In the genomic region with DNA sequence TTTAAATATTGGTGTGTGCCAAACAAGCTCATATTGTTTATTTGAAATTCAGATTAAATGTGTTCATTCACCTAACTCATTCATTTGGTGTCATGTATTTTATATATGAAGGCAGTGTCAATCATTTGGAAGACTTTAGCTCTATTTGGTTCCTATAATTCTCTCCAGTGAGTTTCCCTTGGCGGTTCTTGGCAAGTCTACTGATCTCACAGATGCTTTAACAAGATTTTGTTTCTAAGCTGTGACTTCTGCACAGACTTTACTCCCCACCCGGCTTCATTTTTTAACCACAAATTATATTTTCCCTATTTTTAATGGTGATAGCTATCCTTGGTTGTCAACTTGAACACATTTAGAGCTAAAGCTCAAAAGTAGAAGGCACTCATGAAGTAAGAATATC, we compare ENCODE assay signal across 22 mouse cellular contexts.
DNase-seq lines count a peak whose midpoint lies in the region; ATAC-seq lines count a peak whose summit lies in the region.
"Had no signal": no experiment of that assay in that cellular context is flagged by ENCODE, and none has a peak within 500 bp of the region (broad histone marks: within the 10 kb centered on the region; RNA-seq: fewer than 3 reads in every experiment).

No protein-coding gene starts in this region.

- no peak overlapping the region for H3K4me3 ChIP-seq in forebrain, embryonic 14.5 days (ENCODE audit: low read depth, low read length)
- no peak overlapping the region for H3K4me3 ChIP-seq in forebrain, embryonic 10.5 days
- H3K4me3 ChIP-seq in forebrain, embryonic 16.5 days (replicated peaks; ENCODE audit: low read length): no peak overlapping the region
- no peak overlapping the region for H3K4me3 ChIP-seq in forebrain, embryonic 11.5 days (ENCODE audit: low read depth, low read length)
- H3K4me3 ChIP-seq: embryonic facial prominence, embryonic 10.5 days; embryonic facial prominence, embryonic 12.5 days had no signal

- no peak overlapping the region for H3K9ac ChIP-seq in forebrain, embryonic 14.5 days (ENCODE audit: low read length)
- H3K9ac ChIP-seq in forebrain, embryonic 16.5 days (replicated peaks; ENCODE audit: low read depth, low read length): no peak overlapping the region
- no peak overlapping the region for H3K9ac ChIP-seq in forebrain, embryonic 11.5 days (ENCODE audit: low read length)
- H3K9ac ChIP-seq: embryonic facial prominence, embryonic 12.5 days had no signal

- no peak overlapping the region for H3K4me2 ChIP-seq in forebrain, embryonic 14.5 days (ENCODE audit: low read length)
- H3K4me2 ChIP-seq in forebrain, embryonic 16.5 days (ENCODE audit: low read length): no peak overlapping the region
- no peak overlapping the region for H3K4me2 ChIP-seq in forebrain, embryonic 11.5 days (ENCODE audit: low read depth, low read length, severe bottlenecking)
- H3K4me2 ChIP-seq: embryonic facial prominence, embryonic 12.5 days had no signal

- DNase-seq in forebrain, embryonic 14.5 days (ENCODE audit: low spot score): peak; percentile 68
- no peak for DNase-seq in forebrain, embryonic 10.5 days (ENCODE audit: extremely low spot score, low spot score)
- no peak for DNase-seq in forebrain, embryonic 11.5 days (ENCODE audit: low spot score)
- peak; percentile 6 for DNase-seq in brain, adult 2 months (ENCODE audit: low read depth, low spot score)
- DNase-seq in brain, embryonic 18.5 days (ENCODE audit: low read depth, low spot score): peak; percentile 46
- no peak for DNase-seq in heart, postnatal 14 days
- DNase-seq: adrenal gland, postnatal 10 days; adrenal gland, postnatal 25 days; B cell, adult 2 months; cerebellum, adult 11-12 months; cerebellum, adult 2 months; cerebellum, adult 9-10 months; cerebellum, postnatal 10 days; cerebellum, postnatal 25 days had no signal

- WGBS in forebrain, embryonic 14.5 days: 74% methylated on average over 2 of the region's 2 CpGs
- 90% methylated on average over 2 of the region's 2 CpGs for WGBS in forebrain, embryonic 10.5 days
- 65% methylated on average over 2 of the region's 2 CpGs for WGBS in forebrain, embryonic 16.5 days
- WGBS in forebrain, embryonic 11.5 days: 84% methylated on average over 2 of the region's 2 CpGs

- H3K27me3 ChIP-seq in forebrain, embryonic 14.5 days (replicated peaks; ENCODE audit: control insufficient read depth, insufficient read depth, low read length): no peaks in the 10 kb centered on the region
- no peaks in the 10 kb centered on the region for H3K27me3 ChIP-seq in forebrain, embryonic 10.5 days (ENCODE audit: poor library complexity, severe bottlenecking)
- H3K27me3 ChIP-seq in forebrain, embryonic 16.5 days (replicated peaks; ENCODE audit: control insufficient read depth, insufficient read depth, low read length): no peaks in the 10 kb centered on the region
- H3K27me3 ChIP-seq in forebrain, embryonic 11.5 days (ENCODE audit: control insufficient read depth, insufficient read depth, low read length): no peaks in the 10 kb centered on the region
- H3K27me3 ChIP-seq: CH12.LX; embryonic facial prominence, embryonic 12.5 days; Patski had no signal

- peak; percentile 48; the same call in 1 of the 2 replicates for ATAC-seq in forebrain, embryonic 14.5 days
- ATAC-seq in forebrain, embryonic 16.5 days: peak; percentile 71
- ATAC-seq in forebrain, embryonic 11.5 days (replicated peaks; ENCODE audit: low FRiP score): no peak
- ATAC-seq: activated CD4-positive, CD25-positive, alpha-beta regulatory T cell, adult 4 months; CD4-positive, CD25-positive, alpha-beta regulatory T cell, adult 4 months; Patski had no signal

- intact Hi-C loops in heart, postnatal 14 days (cut with DNase I): no loop called here

- no peaks in the 10 kb centered on the region for H3K9me3 ChIP-seq in forebrain, embryonic 14.5 days (replicated peaks; ENCODE audit: control insufficient read depth, low read length)
- no peaks in the 10 kb centered on the region for H3K9me3 ChIP-seq in forebrain, embryonic 10.5 days
- H3K9me3 ChIP-seq in forebrain, embryonic 16.5 days (ENCODE audit: control insufficient read depth, low read length): no peaks in the 10 kb centered on the region
- H3K9me3 ChIP-seq in forebrain, embryonic 11.5 days (ENCODE audit: control insufficient read depth, low read length): no peaks in the 10 kb centered on the region
- H3K9me3 ChIP-seq: embryonic facial prominence, embryonic 10.5 days; embryonic facial prominence, embryonic 12.5 days; G1E had no signal

- no peaks in the 10 kb centered on the region for H3K4me1 ChIP-seq in forebrain, embryonic 14.5 days (ENCODE audit: control insufficient read depth, insufficient read depth, low read length)
- no peaks in the 10 kb centered on the region for H3K4me1 ChIP-seq in forebrain, embryonic 10.5 days
- no peaks in the 10 kb centered on the region for H3K4me1 ChIP-seq in forebrain, embryonic 16.5 days (replicated peaks; ENCODE audit: control insufficient read depth, insufficient read depth, low read length)
- H3K4me1 ChIP-seq in forebrain, embryonic 11.5 days (replicated peaks; ENCODE audit: control insufficient read depth, insufficient read depth, low read length): no peaks in the 10 kb centered on the region
- H3K4me1 ChIP-seq: embryonic facial prominence, embryonic 10.5 days; embryonic facial prominence, embryonic 12.5 days had no signal

- H3K27ac ChIP-seq in forebrain, embryonic 14.5 days (ENCODE audit: low read depth, low read length): no peak overlapping the region
- H3K27ac ChIP-seq in forebrain, embryonic 10.5 days: no peak overlapping the region
- no peak overlapping the region for H3K27ac ChIP-seq in forebrain, embryonic 16.5 days (ENCODE audit: low read length)
- H3K27ac ChIP-seq in forebrain, embryonic 11.5 days (ENCODE audit: low read depth, low read length): no peak overlapping the region
- H3K27ac ChIP-seq: embryonic facial prominence, embryonic 10.5 days; embryonic facial prominence, embryonic 12.5 days had no signal

- no peaks in the 10 kb centered on the region for H3K36me3 ChIP-seq in forebrain, embryonic 14.5 days (ENCODE audit: control insufficient read depth, insufficient read depth, low read length)
- H3K36me3 ChIP-seq in forebrain, embryonic 10.5 days (replicated peaks): no peaks in the 10 kb centered on the region
- H3K36me3 ChIP-seq in forebrain, embryonic 16.5 days (ENCODE audit: control insufficient read depth, insufficient read depth): no peaks in the 10 kb centered on the region
- no peaks in the 10 kb centered on the region for H3K36me3 ChIP-seq in forebrain, embryonic 11.5 days (ENCODE audit: control insufficient read depth, insufficient read depth, low read length)
- H3K36me3 ChIP-seq: embryonic facial prominence, embryonic 10.5 days; embryonic facial prominence, embryonic 12.5 days; G1E had no signal

Comparison
In these comparisons a context has a peak if more than half of its experiments do, and no peak if none do; other contexts are left out.
1. DNase-seq: peak in forebrain, embryonic 14.5 days (single experiment), brain, adult 2 months (single experiment) and brain, embryonic 18.5 days (single experiment); none in forebrain, embryonic 10.5 days (single experiment), forebrain, embryonic 11.5 days (single experiment) and heart, postnatal 14 days (0 of 2).